Mouse (Mus musculus): ENCODE measurements around the gene Olfr124.

Gene Olfr124

DNA sequence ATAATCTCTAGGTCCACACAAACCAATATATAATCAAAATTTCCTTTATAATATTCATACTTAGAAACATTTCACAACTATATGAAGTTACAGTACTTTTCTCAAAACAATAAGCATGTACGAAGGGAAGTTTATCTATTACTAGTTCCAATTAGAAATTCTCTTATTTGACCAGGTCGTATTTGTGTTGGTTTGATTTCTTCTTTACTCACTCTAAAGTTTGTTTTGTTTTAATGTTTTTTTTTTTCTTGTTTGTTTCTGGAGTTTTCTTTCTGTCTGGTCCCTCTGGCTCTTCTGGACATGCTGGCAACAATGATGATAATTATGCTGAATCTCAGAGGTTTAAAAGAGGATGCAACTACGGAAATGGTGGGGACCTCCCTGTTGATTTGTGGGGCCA lies at the start of gene Olfr124:
Gene Olfr124 (plus strand): TSS at position 301 of the 400 bp plus-strand sequence.
- no peak for DNase-seq

DNA sequence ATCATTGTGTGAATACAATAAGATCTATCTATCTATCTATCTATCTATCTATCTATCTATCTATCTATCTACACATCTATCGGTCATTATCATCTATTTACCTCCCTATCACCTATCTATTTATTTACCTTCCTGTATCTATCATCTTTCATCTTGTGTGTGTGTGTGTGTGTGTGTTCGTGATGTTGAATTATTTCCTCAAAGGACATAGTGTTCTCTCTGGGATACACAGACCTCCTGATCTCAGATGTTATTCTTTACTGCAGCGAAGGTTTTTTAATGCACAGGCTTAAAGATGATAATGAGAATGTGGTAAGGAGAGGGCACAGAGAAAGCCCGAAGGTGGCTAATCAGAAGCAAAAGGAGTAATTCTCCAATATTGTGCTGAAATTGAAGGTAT lies 31.4 kb upstream of the Olfr124 start, which contains the start of gene Olfr122:
Gene Olfr122 (plus strand): TSS at position 301 of the 400 bp plus-strand sequence.
- no peak for DNase-seq

DNA sequence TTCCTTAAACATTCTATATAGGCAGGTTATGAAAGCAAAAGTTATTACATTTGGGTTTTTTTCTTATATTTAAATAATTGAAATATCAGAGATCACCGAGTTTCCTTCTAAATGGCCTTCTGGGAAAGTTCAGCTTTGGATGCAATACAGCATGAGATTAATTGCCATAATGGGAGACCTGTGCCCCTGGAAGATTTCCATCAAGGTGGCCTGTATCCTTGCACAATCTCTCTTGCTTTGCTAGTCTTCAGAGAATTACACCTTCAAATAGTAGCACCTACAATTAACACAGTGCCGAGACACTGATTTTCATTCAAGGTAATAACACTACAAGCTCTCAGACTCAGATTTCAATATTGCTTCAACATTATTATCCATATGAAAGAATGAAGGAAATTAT lies 6.5 kb upstream of the Olfr124 start, which contains the start of gene Olfr123:
Gene Olfr123 (plus strand): TSS at position 301 of the 400 bp plus-strand sequence.
- no peak for DNase-seq

DNA sequence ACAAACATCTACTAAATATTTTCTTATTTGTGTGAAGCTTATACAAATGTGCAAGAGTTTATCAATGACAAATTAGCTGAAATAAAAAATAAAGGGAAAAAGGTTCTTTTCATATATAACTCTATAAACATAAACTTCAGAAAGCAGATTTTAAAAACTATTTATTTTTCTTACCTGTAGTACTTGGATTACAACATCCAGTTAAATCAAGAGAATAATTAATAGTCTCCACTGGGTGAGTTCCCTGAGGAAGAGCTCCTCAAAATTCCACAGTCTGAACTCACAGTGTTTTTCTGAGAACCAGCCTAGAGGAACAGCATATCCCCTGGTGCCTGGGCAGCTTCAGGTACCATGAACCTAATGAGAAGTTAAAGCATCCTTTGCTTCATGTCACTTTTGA lies 33.0 kb downstream of the Olfr124 start, which contains the start of gene Olfr125:
Gene Olfr125 (plus strand): TSS at position 301 of the 400 bp plus-strand sequence.
- no peak for DNase-seq

DNA sequence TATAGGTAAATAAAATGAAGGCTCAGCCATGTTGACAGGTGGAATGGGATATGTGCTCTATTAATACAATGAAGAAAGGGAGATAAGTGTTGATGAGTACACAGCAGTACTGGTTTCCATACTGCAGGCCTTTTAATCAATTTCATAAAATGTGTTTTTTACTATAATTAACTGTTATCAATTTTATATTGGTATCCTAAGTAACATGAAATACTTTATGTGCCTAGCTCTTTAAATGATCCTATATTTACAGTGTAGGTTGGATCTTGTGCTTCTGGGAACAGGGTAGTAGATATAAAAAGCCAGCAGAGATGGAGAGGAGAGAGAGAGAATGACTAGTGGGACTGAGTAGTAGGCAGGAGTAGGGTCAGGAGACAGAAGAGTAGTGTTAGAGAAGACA lies 47.5 kb downstream of the Olfr124 start, which contains the start of gene Olfr126:
Gene Olfr126 (plus strand): TSS at position 301 of the 400 bp plus-strand sequence.
- DNase-seq = no peak

Measured in right cerebral cortex, postnatal 4 days (tissue).